In genomic region chr11:98829091-98829775, GRCm38 (mm10) we compare ENCODE assay signal across 9 mouse cellular contexts. TPM values are rescaled to one million over a fixed set of nuclear protein-coding genes. Genes with fewer than 3 reads are reported as not detected.
A peak's percentile ranks its signal among the peaks of the same experiment; 100 is the strongest.
DNase-seq lines count a peak whose midpoint lies in the region; ATAC-seq and TF ChIP-seq lines count a peak whose summit lies in the region.
"Had no signal": no experiment of that assay in that cellular context is flagged by ENCODE, and none has a peak within 500 bp of the region (broad histone marks: within the 10 kb centered on the region; RNA-seq: fewer than 3 reads in every experiment).

No protein-coding gene starts in this region.

- peak; percentile 49 for TF ChIP-seq CTCF in G1E (IDR thresholded peaks at IDR 0.05; ENCODE audit: low read depth, low read length)
- peak; percentile 84 for TF ChIP-seq CTCF in lung, postnatal 0 days (IDR thresholded peaks at IDR 0.05)

- peaks cover 76% of the 10 kb centered on the region for H3K36me3 ChIP-seq in kidney, embryonic 16.5 days (ENCODE audit: insufficient read depth, low read length)
- H3K36me3 ChIP-seq in G1E (replicated peaks): peaks cover 95% of the 10 kb centered on the region
- peaks cover 40% of the 10 kb centered on the region for H3K36me3 ChIP-seq in lung, postnatal 0 days (ENCODE audit: insufficient read depth, low read length)
- H3K36me3 ChIP-seq in neural tube, embryonic 15.5 days: peaks cover 89% of the 10 kb centered on the region
- peaks cover 93% of the 10 kb centered on the region for H3K36me3 ChIP-seq in forebrain, embryonic 12.5 days (replicated peaks)
- peaks cover 100% of the 10 kb centered on the region for H3K36me3 ChIP-seq in midbrain, embryonic 10.5 days

- peak; percentile 31 for DNase-seq in kidney, adult 18-20 months
- DNase-seq in G1E (ENCODE audit: low spot score): peak; percentile 34
- peak; percentile 74 for DNase-seq in cerebellum, adult 9-10 months
- peak; percentile 84 for DNase-seq in lung, postnatal 0 days (ENCODE audit: low spot score)
- DNase-seq in midbrain, embryonic 10.5 days (ENCODE audit: low spot score): no peak

- no peak overlapping the region for H3K9ac ChIP-seq in kidney, embryonic 16.5 days (replicated peaks; ENCODE audit: low read length)
- no peak overlapping the region for H3K9ac ChIP-seq in lung, postnatal 0 days (replicated peaks; ENCODE audit: low read depth)
- no peak overlapping the region for H3K9ac ChIP-seq in neural tube, embryonic 15.5 days (replicated peaks)
- H3K9ac ChIP-seq in forebrain, embryonic 12.5 days: no peak overlapping the region

- no peaks in the 10 kb centered on the region for H3K9me3 ChIP-seq in kidney, embryonic 16.5 days (ENCODE audit: low read length)
- no peaks in the 10 kb centered on the region for H3K9me3 ChIP-seq in G1E (replicated peaks)
- no peaks in the 10 kb centered on the region for H3K9me3 ChIP-seq in lung, postnatal 0 days (ENCODE audit: low read length)
- no peaks in the 10 kb centered on the region for H3K9me3 ChIP-seq in neural tube, embryonic 15.5 days (replicated peaks)
- no peaks in the 10 kb centered on the region for H3K9me3 ChIP-seq in forebrain, embryonic 12.5 days
- H3K9me3 ChIP-seq in midbrain, embryonic 10.5 days (replicated peaks): no peaks in the 10 kb centered on the region

- 65% methylated on average over 12 of the region's 12 CpGs for WGBS in kidney, embryonic 16.5 days
- 66% methylated on average over 12 of the region's 12 CpGs for WGBS in lung, postnatal 0 days
- WGBS in neural tube, embryonic 15.5 days: 75% methylated on average over 12 of the region's 12 CpGs
- WGBS in forebrain, embryonic 12.5 days: 73% methylated on average over 12 of the region's 12 CpGs
- 72% methylated on average over 12 of the region's 12 CpGs for WGBS in midbrain, embryonic 10.5 days

- H3K4me1 ChIP-seq in kidney, embryonic 16.5 days (ENCODE audit: insufficient read depth, low read length): 0 out of 2 replicates have a peak, but pooled peaks cover 3% of the 10 kb centered on the region
- H3K4me1 ChIP-seq in G1E (ENCODE audit: insufficient read depth, low read depth, low read length): peaks cover 31% of the 10 kb centered on the region
- H3K4me1 ChIP-seq in lung, postnatal 0 days (ENCODE audit: insufficient read depth, low read depth, low read length): no peaks in the 10 kb centered on the region
- H3K4me1 ChIP-seq in neural tube, embryonic 15.5 days: 0 out of 2 replicates have a peak, but pooled peaks cover 3% of the 10 kb centered on the region
- H3K4me1 ChIP-seq in forebrain, embryonic 12.5 days: peaks cover 2% of the 10 kb centered on the region; the same call in 1 of the 2 replicates
- H3K4me1 ChIP-seq in midbrain, embryonic 10.5 days: peaks cover 5% of the 10 kb centered on the region

- no peak overlapping the region for H3K27ac ChIP-seq in kidney, embryonic 16.5 days (ENCODE audit: low read length)
- no peak overlapping the region for H3K27ac ChIP-seq in lung, postnatal 0 days (ENCODE audit: low read length)
- H3K27ac ChIP-seq in neural tube, embryonic 15.5 days (replicated peaks): no peak overlapping the region
- no peak overlapping the region for H3K27ac ChIP-seq in forebrain, embryonic 12.5 days
- no peak overlapping the region for H3K27ac ChIP-seq in midbrain, embryonic 10.5 days (replicated peaks)

- no peaks in the 10 kb centered on the region for H3K27me3 ChIP-seq in kidney, embryonic 16.5 days (ENCODE audit: insufficient read depth, low read length)
- no peaks in the 10 kb centered on the region for H3K27me3 ChIP-seq in G1E (ENCODE audit: insufficient read depth, low read length)
- no peaks in the 10 kb centered on the region for H3K27me3 ChIP-seq in lung, postnatal 0 days (replicated peaks; ENCODE audit: insufficient read depth, low read length)
- no peaks in the 10 kb centered on the region for H3K27me3 ChIP-seq in neural tube, embryonic 15.5 days (replicated peaks)
- no peaks in the 10 kb centered on the region for H3K27me3 ChIP-seq in forebrain, embryonic 12.5 days
- no peaks in the 10 kb centered on the region for H3K27me3 ChIP-seq in midbrain, embryonic 10.5 days (ENCODE audit: low read depth, poor library complexity, severe bottlenecking)

- no peak overlapping the region for H3K4me2 ChIP-seq in kidney, embryonic 16.5 days (replicated peaks; ENCODE audit: low read depth, low read length)
- H3K4me2 ChIP-seq in lung, postnatal 0 days (replicated peaks; ENCODE audit: low read depth, low read length): no peak overlapping the region
- H3K4me2 ChIP-seq in neural tube, embryonic 15.5 days: no peak overlapping the region
- H3K4me2 ChIP-seq in forebrain, embryonic 12.5 days: no peak overlapping the region

- ATAC-seq in kidney, embryonic 16.5 days (ENCODE audit: low FRiP score, low TSS enrichment): no peak
- no peak for ATAC-seq in G1E (ENCODE audit: extremely low read depth, insufficient number of reproducible peaks, low FRiP score, poor library complexity, severe bottlenecking)
- ATAC-seq in lung, postnatal 0 days: 0 out of 2 replicates have a peak, but pooled peaks have one; percentile 33
- no peak for ATAC-seq in neural tube, embryonic 15.5 days (ENCODE audit: low FRiP score)
- ATAC-seq in forebrain, embryonic 12.5 days (ENCODE audit: low FRiP score): no peak

- H3K4me3 ChIP-seq in kidney, embryonic 16.5 days (ENCODE audit: low read length): no peak overlapping the region
- no peak overlapping the region for H3K4me3 ChIP-seq in G1E (ENCODE audit: low read depth, low read length)
- no peak overlapping the region for H3K4me3 ChIP-seq in lung, postnatal 0 days (ENCODE audit: low read depth, low read length)
- no peak overlapping the region for H3K4me3 ChIP-seq in neural tube, embryonic 15.5 days (replicated peaks)
- H3K4me3 ChIP-seq in forebrain, embryonic 12.5 days (replicated peaks): no peak overlapping the region
- H3K4me3 ChIP-seq in midbrain, embryonic 10.5 days: no peak overlapping the region
- H3K4me3 ChIP-seq: erythroblast, embryonic 14.5 days had no signal

- TF ChIP-seq EP300 in lung, postnatal 0 days (IDR thresholded peaks at IDR 0.05): no peak

RNA-seq across cellular contexts. Expression of gene Rapgefl1, which starts 7.4 kb away (rescaled TPM):
- 1.8 and 2.0 TPM in 2 replicates for polyA plus RNA-seq in kidney, embryonic 16.5 days (2015; fragmentation: Nextera tagmentation; extraction: Ambion mirVana)
- 0.34 TPM in 1 of 2 replicates, not detected in the other for total RNA-seq in G1E (2014; fragmentation: Nextera tagmentation)
- 0.12 and 0.27 TPM in 2 replicates for total RNA-seq in G1E (2017)
- 0.19 and 0.35 TPM in 2 replicates for polyA plus RNA-seq in G1E (2012)
- 1.1 and 1.5 TPM in 2 replicates for polyA plus RNA-seq in lung, postnatal 0 days (2015; fragmentation: Nextera tagmentation; extraction: Ambion mirVana)
- polyA plus RNA-seq in neural tube, embryonic 15.5 days (2015; fragmentation: Nextera tagmentation; extraction: Ambion mirVana): 12.5 and 13.7 TPM in 2 replicates
- 1.5 and 1.6 TPM in 2 replicates for polyA plus RNA-seq in forebrain, embryonic 12.5 days (2016; fragmentation: Nextera tagmentation; extraction: Ambion mirVana)
- 1.3 TPM in 2 replicates for polyA plus RNA-seq in midbrain, embryonic 10.5 days (2016; fragmentation: Nextera tagmentation; extraction: Ambion mirVana)
- polyA plus RNA-seq: erythroblast, embryonic 14.5 days had no signal

RNA-seq across cellular contexts. Expression of gene Casc3, which starts 24.5 kb away (rescaled TPM):
- polyA plus RNA-seq in kidney, embryonic 16.5 days (2015; fragmentation: Nextera tagmentation; extraction: Ambion mirVana): 36.2 and 41.0 TPM in 2 replicates
- total RNA-seq in G1E (2014; fragmentation: Nextera tagmentation): 51.8 and 64.6 TPM in 2 replicates
- total RNA-seq in G1E (2017): 13.9 and 17.8 TPM in 2 replicates
- polyA plus RNA-seq in G1E (2012): 37.4 and 42.7 TPM in 2 replicates
- 22.7 and 22.9 TPM in 2 replicates for polyA plus RNA-seq in lung, postnatal 0 days (2015; fragmentation: Nextera tagmentation; extraction: Ambion mirVana)
- polyA plus RNA-seq in neural tube, embryonic 15.5 days (2015; fragmentation: Nextera tagmentation; extraction: Ambion mirVana): 44.3 and 46.8 TPM in 2 replicates
- polyA plus RNA-seq in forebrain, embryonic 12.5 days (2016; fragmentation: Nextera tagmentation; extraction: Ambion mirVana): 63.2 and 67.4 TPM in 2 replicates
- polyA plus RNA-seq in midbrain, embryonic 10.5 days (2016; fragmentation: Nextera tagmentation; extraction: Ambion mirVana): 49.0 and 55.7 TPM in 2 replicates

RNA-seq across cellular contexts. Expression of gene Msl1, which starts 33.9 kb away (rescaled TPM):
- 23.7 and 24.2 TPM in 2 replicates for polyA plus RNA-seq in kidney, embryonic 16.5 days (2015; fragmentation: Nextera tagmentation; extraction: Ambion mirVana)
- 38.0 and 52.2 TPM in 2 replicates for total RNA-seq in G1E (2014; fragmentation: Nextera tagmentation)
- 39.4 and 45.6 TPM in 2 replicates for total RNA-seq in G1E (2017)
- polyA plus RNA-seq in G1E (2012): 36.5 and 44.9 TPM in 2 replicates
- polyA plus RNA-seq in lung, postnatal 0 days (2015; fragmentation: Nextera tagmentation; extraction: Ambion mirVana): 16.3 and 21.3 TPM in 2 replicates
- polyA plus RNA-seq in neural tube, embryonic 15.5 days (2015; fragmentation: Nextera tagmentation; extraction: Ambion mirVana): 27.5 and 30.1 TPM in 2 replicates
- polyA plus RNA-seq in forebrain, embryonic 12.5 days (2016; fragmentation: Nextera tagmentation; extraction: Ambion mirVana): 39.3 and 39.9 TPM in 2 replicates
- polyA plus RNA-seq in midbrain, embryonic 10.5 days (2016; fragmentation: Nextera tagmentation; extraction: Ambion mirVana): 22.9 and 24.3 TPM in 2 replicates

RNA-seq across cellular contexts. Expression of gene Wipf2, which starts 34.2 kb away (rescaled TPM):
- 5.4 and 5.9 TPM in 2 replicates for polyA plus RNA-seq in kidney, embryonic 16.5 days (2015; fragmentation: Nextera tagmentation; extraction: Ambion mirVana)
- 25.4 and 29.9 TPM in 2 replicates for total RNA-seq in G1E (2014; fragmentation: Nextera tagmentation)
- 2.8 and 3.1 TPM in 2 replicates for total RNA-seq in G1E (2017)
- 21.5 and 23.9 TPM in 2 replicates for polyA plus RNA-seq in G1E (2012)
- 4.0 and 4.1 TPM in 2 replicates for polyA plus RNA-seq in lung, postnatal 0 days (2015; fragmentation: Nextera tagmentation; extraction: Ambion mirVana)
- polyA plus RNA-seq in neural tube, embryonic 15.5 days (2015; fragmentation: Nextera tagmentation; extraction: Ambion mirVana): 3.9 and 4.8 TPM in 2 replicates
- 4.8 and 5.2 TPM in 2 replicates for polyA plus RNA-seq in forebrain, embryonic 12.5 days (2016; fragmentation: Nextera tagmentation; extraction: Ambion mirVana)
- polyA plus RNA-seq in midbrain, embryonic 10.5 days (2016; fragmentation: Nextera tagmentation; extraction: Ambion mirVana): 3.7 and 3.9 TPM in 2 replicates

RNA-seq across cellular contexts. Expression of gene Nr1d1, which starts 54.1 kb away (rescaled TPM):
- polyA plus RNA-seq in kidney, embryonic 16.5 days (2015; fragmentation: Nextera tagmentation; extraction: Ambion mirVana): 2.2 and 2.4 TPM in 2 replicates
- total RNA-seq in G1E (2014; fragmentation: Nextera tagmentation): 0.75 and 3.1 TPM in 2 replicates
- total RNA-seq in G1E (2017): 0.93 TPM in 2 replicates
- polyA plus RNA-seq in G1E (2012): 2.3 TPM in 2 replicates
- 6.9 and 8.9 TPM in 2 replicates for polyA plus RNA-seq in lung, postnatal 0 days (2015; fragmentation: Nextera tagmentation; extraction: Ambion mirVana)
- polyA plus RNA-seq in neural tube, embryonic 15.5 days (2015; fragmentation: Nextera tagmentation; extraction: Ambion mirVana): 3.8 and 4.0 TPM in 2 replicates
- 2.1 and 2.2 TPM in 2 replicates for polyA plus RNA-seq in forebrain, embryonic 12.5 days (2016; fragmentation: Nextera tagmentation; extraction: Ambion mirVana)
- 1.4 TPM in 2 replicates for polyA plus RNA-seq in midbrain, embryonic 10.5 days (2016; fragmentation: Nextera tagmentation; extraction: Ambion mirVana)
